Mouse (Mus musculus): ENCODE data around the gene Ctc1. TPM values are rescaled to one million over a fixed set of nuclear protein-coding genes. Genes with fewer than 3 reads are reported as not detected.

The Ctc1 gene
- polyA plus RNA-seq, 1 experiment from 2014 or later: 94.0 TPM

DNA sequence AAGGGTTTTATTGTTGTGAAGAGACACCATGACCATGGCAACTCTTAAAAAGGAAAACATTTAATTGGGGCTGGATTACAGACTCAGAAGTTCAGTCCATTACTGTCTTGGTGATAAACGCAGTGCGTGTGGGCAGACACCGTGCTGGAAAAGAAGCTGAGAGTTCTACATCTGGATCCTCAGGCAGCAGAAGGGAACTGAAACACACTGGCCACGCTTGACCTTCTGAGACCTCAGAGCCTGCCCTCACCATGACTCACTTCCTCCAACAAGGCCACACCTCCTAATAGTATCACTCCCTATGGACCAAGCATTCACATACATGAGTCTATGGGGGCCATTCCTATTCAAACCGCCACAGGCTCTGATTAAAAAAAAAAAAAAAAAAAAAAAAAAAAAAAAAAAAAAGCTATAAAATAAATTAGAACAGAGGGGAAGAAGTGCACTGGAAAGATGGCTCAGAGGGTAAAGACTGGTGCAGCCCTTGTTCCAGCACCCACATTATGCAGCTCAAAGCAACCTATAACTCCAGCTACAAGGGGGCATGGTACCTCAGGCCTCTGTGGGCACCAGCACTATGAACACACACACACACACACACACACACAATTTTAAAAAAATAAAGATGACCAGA is 63.2 kb downstream of the Ctc1 start:
- no peaks in the 10 kb centered on the region for H3K9me3 ChIP-seq (ENCODE audit: control insufficient read depth, low read length)
- H3K27ac ChIP-seq (ENCODE audit: low read depth, low read length): no peak overlapping the region
- H3K4me1 ChIP-seq (replicated peaks; ENCODE audit: control insufficient read depth, insufficient read depth, low read length): no peaks in the 10 kb centered on the region
- H3K4me3 ChIP-seq (ENCODE audit: low read depth, low read length): no peak overlapping the region
- H3K27me3 ChIP-seq (ENCODE audit: control insufficient read depth, insufficient read depth, low read length): no peaks in the 10 kb centered on the region
- no peak for ATAC-seq (replicated peaks; ENCODE audit: low FRiP score)
- H3K36me3 ChIP-seq (ENCODE audit: control insufficient read depth, insufficient read depth, low read length): no peaks in the 10 kb centered on the region
- WGBS: 83% methylated on average over 5 of the region's 5 CpGs
- DNase-seq (ENCODE audit: low spot score): no peak
- H3K4me2 ChIP-seq (ENCODE audit: low read depth, low read length, severe bottlenecking): no peak overlapping the region
- no peak overlapping the region for H3K9ac ChIP-seq (ENCODE audit: low read length)

- no peak overlapping the region for H3K4me2 ChIP-seq (ENCODE audit: low read depth, low read length, severe bottlenecking)
- no peak for DNase-seq (ENCODE audit: low spot score)
- H3K9ac ChIP-seq (ENCODE audit: low read length): no peak overlapping the region
- H3K27ac ChIP-seq (ENCODE audit: low read depth, low read length): no peak overlapping the region
- no peaks in the 10 kb centered on the region for H3K4me1 ChIP-seq (replicated peaks; ENCODE audit: control insufficient read depth, insufficient read depth, low read length)
- no peak overlapping the region for H3K4me3 ChIP-seq (ENCODE audit: low read depth, low read length)
- no peaks in the 10 kb centered on the region for H3K9me3 ChIP-seq (ENCODE audit: control insufficient read depth, low read length)
- ATAC-seq (replicated peaks; ENCODE audit: low FRiP score): no peak
- H3K36me3 ChIP-seq (ENCODE audit: control insufficient read depth, insufficient read depth, low read length): no peaks in the 10 kb centered on the region
- H3K27me3 ChIP-seq (ENCODE audit: control insufficient read depth, insufficient read depth, low read length): no peaks in the 10 kb centered on the region
- 87% methylated on average over 15 of the region's 15 CpGs for WGBS
These were observed 64.6 kb downstream of the Ctc1 start for GRCm38 (mm10) chr11:69080102-69080854.

- H3K27ac ChIP-seq (ENCODE audit: low read depth, low read length): no peak overlapping the region
- H3K4me2 ChIP-seq (ENCODE audit: low read depth, low read length, severe bottlenecking): no peak overlapping the region
- no peaks in the 10 kb centered on the region for H3K4me1 ChIP-seq (replicated peaks; ENCODE audit: control insufficient read depth, insufficient read depth, low read length)
- H3K9me3 ChIP-seq (ENCODE audit: control insufficient read depth, low read length): no peaks in the 10 kb centered on the region
- no peak for DNase-seq (ENCODE audit: low spot score)
- H3K4me3 ChIP-seq (ENCODE audit: low read depth, low read length): no peak overlapping the region
- no peaks in the 10 kb centered on the region for H3K36me3 ChIP-seq (ENCODE audit: control insufficient read depth, insufficient read depth, low read length)
- no peaks in the 10 kb centered on the region for H3K27me3 ChIP-seq (ENCODE audit: control insufficient read depth, insufficient read depth, low read length)
- no peak overlapping the region for H3K9ac ChIP-seq (ENCODE audit: low read length)
- no peak for ATAC-seq (replicated peaks; ENCODE audit: low FRiP score)
- WGBS: 90% methylated on average over 8 of the region's 8 CpGs
These were observed 65.1 kb downstream of the Ctc1 start for GRCm38 (mm10) chr11:69080855-69081222.

DNA sequence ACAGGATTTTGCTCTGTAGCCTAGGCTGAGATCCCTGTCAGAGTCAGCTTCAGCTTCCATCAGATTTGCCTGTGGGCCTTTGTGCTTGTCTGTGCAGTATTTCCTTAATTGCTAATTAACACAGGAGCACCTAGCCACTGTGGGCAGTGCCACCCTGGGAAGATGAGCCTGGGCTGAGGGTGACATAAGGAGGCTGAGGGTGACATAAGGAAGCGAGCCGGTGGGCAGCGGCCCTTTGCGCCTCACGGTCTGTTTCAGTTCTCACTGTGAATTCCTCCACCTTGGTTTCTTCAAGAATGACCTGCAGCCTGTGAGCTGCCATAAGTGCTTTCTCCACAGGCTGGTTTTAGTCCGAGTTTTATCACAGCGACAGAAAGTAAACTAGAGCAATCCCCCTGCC is 65.9 kb downstream of the Ctc1 start:
- H3K9me3 ChIP-seq (ENCODE audit: control insufficient read depth, low read length): no peaks in the 10 kb centered on the region
- DNase-seq (ENCODE audit: low spot score) (no peak), ATAC-seq (replicated peaks; ENCODE audit: low FRiP score) (no peak)
- no peak overlapping the region for H3K4me3 ChIP-seq (ENCODE audit: low read depth, low read length)
- no peak overlapping the region for H3K9ac ChIP-seq (ENCODE audit: low read length)
- H3K27me3 ChIP-seq (ENCODE audit: control insufficient read depth, insufficient read depth, low read length): no peaks in the 10 kb centered on the region
- no peak overlapping the region for H3K27ac ChIP-seq (ENCODE audit: low read depth, low read length)
- WGBS: 87% methylated on average over 7 of the region's 7 CpGs
- no peaks in the 10 kb centered on the region for H3K4me1 ChIP-seq (replicated peaks; ENCODE audit: control insufficient read depth, insufficient read depth, low read length)
- no peaks in the 10 kb centered on the region for H3K36me3 ChIP-seq (ENCODE audit: control insufficient read depth, insufficient read depth, low read length)
- H3K4me2 ChIP-seq (ENCODE audit: low read depth, low read length, severe bottlenecking): no peak overlapping the region

GRCm38 (mm10) chr11:69085608-69086007 is 69.9 kb downstream of the Ctc1 start:
- H3K4me1 ChIP-seq (replicated peaks; ENCODE audit: control insufficient read depth, insufficient read depth, low read length): peaks cover 10% of the 10 kb centered on the region; the same call in 1 of the 2 replicates
- H3K4me3 ChIP-seq (ENCODE audit: low read depth, low read length): no peak overlapping the region
- H3K27me3 ChIP-seq (ENCODE audit: control insufficient read depth, insufficient read depth, low read length): no peaks in the 10 kb centered on the region
- no peak for DNase-seq (ENCODE audit: low spot score)
- no peak overlapping the region for H3K9ac ChIP-seq (ENCODE audit: low read length)
- ATAC-seq (replicated peaks; ENCODE audit: low FRiP score): no peak
- H3K27ac ChIP-seq (ENCODE audit: low read depth, low read length): no peak overlapping the region
- 70% methylated on average over 6 of the region's 6 CpGs for WGBS
- H3K36me3 ChIP-seq (ENCODE audit: control insufficient read depth, insufficient read depth, low read length): no peaks in the 10 kb centered on the region
- H3K9me3 ChIP-seq (ENCODE audit: control insufficient read depth, low read length): no peaks in the 10 kb centered on the region
- no peak overlapping the region for H3K4me2 ChIP-seq (ENCODE audit: low read depth, low read length, severe bottlenecking)

Small RNA genes within 50 kb of the gene (microRNA-seq; reads per million reads assigned to microRNA genes)
- 30.3 reads per million, percentile 19 among the genes with 10 or more reads in this experiment for gene Mir3062 (ENCODE audit: insufficient number of aligned reads)

Other genes with a start within 250 kb of the Ctc1 start
- 46.9 and 51.2 TPM in 2 replicates for gene Ndel1, start 144.1 kb upstream of the Ctc1 start, polyA plus RNA-seq (2014; fragmentation: Nextera tagmentation; extraction: Ambion mirVana)
- gene Rnf222, start 127.4 kb upstream of the Ctc1 start, polyA plus RNA-seq (2014; fragmentation: Nextera tagmentation; extraction: Ambion mirVana): not detected in 2 replicates
- 825 and 852 TPM in 2 replicates for gene Rpl26, start 114.3 kb upstream of the Ctc1 start, polyA plus RNA-seq (2014; fragmentation: Nextera tagmentation; extraction: Ambion mirVana)
- not detected in 2 replicates for gene Odf4, start 88.8 kb upstream of the Ctc1 start, polyA plus RNA-seq (2014; fragmentation: Nextera tagmentation; extraction: Ambion mirVana)
- 5.2 and 6.1 TPM in 2 replicates for gene Arhgef15, start 58.4 kb upstream of the Ctc1 start, polyA plus RNA-seq (2014; fragmentation: Nextera tagmentation; extraction: Ambion mirVana)
- 1.6 and 2.4 TPM in 2 replicates for gene Slc25a35, start 47.8 kb upstream of the Ctc1 start, polyA plus RNA-seq (2014; fragmentation: Nextera tagmentation; extraction: Ambion mirVana)
- gene Rangrf, start 40.7 kb upstream of the Ctc1 start, polyA plus RNA-seq (2014; fragmentation: Nextera tagmentation; extraction: Ambion mirVana): 64.8 and 67.8 TPM in 2 replicates
- gene Pfas, start 7.5 kb upstream of the Ctc1 start, polyA plus RNA-seq (2014; fragmentation: Nextera tagmentation; extraction: Ambion mirVana): 48.2 and 55.8 TPM in 2 replicates
- gene Aurkb, start 29.7 kb downstream of the Ctc1 start, polyA plus RNA-seq (2014; fragmentation: Nextera tagmentation; extraction: Ambion mirVana): 199 and 209 TPM in 2 replicates
- gene Borcs6, start 43.8 kb downstream of the Ctc1 start, polyA plus RNA-seq (2014; fragmentation: Nextera tagmentation; extraction: Ambion mirVana): 7.9 and 9.2 TPM in 2 replicates
- gene Tmem107, start 54.9 kb downstream of the Ctc1 start, polyA plus RNA-seq (2014; fragmentation: Nextera tagmentation; extraction: Ambion mirVana): 60.3 and 60.6 TPM in 2 replicates
- gene Vamp2, start 72.6 kb downstream of the Ctc1 start, polyA plus RNA-seq (2014; fragmentation: Nextera tagmentation; extraction: Ambion mirVana): 95.9 and 98.4 TPM in 2 replicates
- 8.2 and 10.0 TPM in 2 replicates for gene Per1, start 79.3 kb downstream of the Ctc1 start, polyA plus RNA-seq (2014; fragmentation: Nextera tagmentation; extraction: Ambion mirVana)
- gene Hes7, start 104.5 kb downstream of the Ctc1 start, polyA plus RNA-seq (2014; fragmentation: Nextera tagmentation; extraction: Ambion mirVana): 0.11 and 0.24 TPM in 2 replicates
- 0.39 TPM in 1 of 2 replicates, not detected in the other for gene 9130213A22Rik, start 106.7 kb downstream of the Ctc1 start, polyA plus RNA-seq (2014; fragmentation: Nextera tagmentation; extraction: Ambion mirVana)
- gene Aloxe3, start 110.0 kb downstream of the Ctc1 start, polyA plus RNA-seq (2014; fragmentation: Nextera tagmentation; extraction: Ambion mirVana): not detected in 2 replicates
- gene Alox12b, start 141.1 kb downstream of the Ctc1 start, polyA plus RNA-seq (2014; fragmentation: Nextera tagmentation; extraction: Ambion mirVana): 0.08 TPM in 1 of 2 replicates, not detected in the other
- 0.08 and 0.11 TPM in 2 replicates for gene Alox8, start 181.9 kb downstream of the Ctc1 start, polyA plus RNA-seq (2014; fragmentation: Nextera tagmentation; extraction: Ambion mirVana)
- 0.05 and 0.07 TPM in 2 replicates for gene Gucy2e, start 221.1 kb downstream of the Ctc1 start, polyA plus RNA-seq (2014; fragmentation: Nextera tagmentation; extraction: Ambion mirVana)

All from forebrain, embryonic 11.5 days (tissue).